Comparison of ENCODE assay signal across 13 mouse cellular contexts in genomic region chr7:111123761-111124546, GRCm38 (mm10). TPM values are rescaled to one million over a fixed set of nuclear protein-coding genes. Genes with fewer than 3 reads are reported as not detected.
DNase-seq lines count a peak whose midpoint lies in the region; ATAC-seq and TF ChIP-seq lines count a peak whose summit lies in the region.
"Had no signal": no experiment of that assay in that cellular context is flagged by ENCODE, and none has a peak within 500 bp of the region (broad histone marks: within the 10 kb centered on the region; RNA-seq: fewer than 3 reads in every experiment).

No protein-coding gene starts in this region.

- TF ChIP-seq CTCF in bone marrow macrophage, adult 2 months (IDR thresholded peaks at IDR 0.05; ENCODE audit: low read depth, low read length), result no peak

- TF ChIP-seq POLR2A in bone marrow macrophage, adult 2 months (IDR thresholded peaks at IDR 0.05; ENCODE audit: borderline replicate concordance, low read depth, low read length), result no peak

- peak; percentile 68 for DNase-seq in heart, adult 11 months
- DNase-seq in heart, adult 9 months (ENCODE audit: low spot score in 2 of 2), result no peak
- peak; percentile 13 for DNase-seq in 416B (ENCODE audit: low read depth)
- no peak for DNase-seq in hindbrain, embryonic 11.5 days (ENCODE audit: low spot score)
- DNase-seq: cerebellum, adult 8-10 months; embryo, embryonic 11 days; gastrocnemius, postnatal 36 days; kidney, adult 2 months; retina, postnatal 1 day had no signal

- no peaks in the 10 kb centered on the region for H3K9me3 ChIP-seq in hindbrain, embryonic 11.5 days (ENCODE audit: control insufficient read depth, low read length)
- no peaks in the 10 kb centered on the region for H3K9me3 ChIP-seq in forebrain, embryonic 12.5 days

- 63% methylated on average over 2 of the region's 2 CpGs for WGBS in macrophage (ENCODE audit: missing documents)
- 97% methylated on average over 2 of the region's 2 CpGs for WGBS in hindbrain, embryonic 11.5 days
- WGBS in forebrain, embryonic 12.5 days, result 97% methylated on average over 2 of the region's 2 CpGs

- H3K4me3 ChIP-seq in bone marrow macrophage, adult 2 months (ENCODE audit: insufficient read depth, low read length), result no peak overlapping the region
- H3K4me3 ChIP-seq in macrophage (ENCODE audit: inconsistent target), result no peak overlapping the region
- H3K4me3 ChIP-seq in hindbrain, embryonic 11.5 days (ENCODE audit: low read depth, low read length), result no peak overlapping the region
- no peak overlapping the region for H3K4me3 ChIP-seq in forebrain, embryonic 12.5 days (replicated peaks)

- no peaks in the 10 kb centered on the region for H3K36me3 ChIP-seq in macrophage (ENCODE audit: inconsistent target)
- no peaks in the 10 kb centered on the region for H3K36me3 ChIP-seq in hindbrain, embryonic 11.5 days (ENCODE audit: control insufficient read depth, insufficient read depth, low read length)
- no peaks in the 10 kb centered on the region for H3K36me3 ChIP-seq in forebrain, embryonic 12.5 days (replicated peaks)

- no peaks in the 10 kb centered on the region for H3K79me2 ChIP-seq in macrophage (ENCODE audit: inconsistent target)

- ATAC-seq in erythroid progenitor cell, adult 5-6 weeks (replicated peaks; ENCODE audit: low FRiP score, poor library complexity, severe bottlenecking), result no peak
- no peak for ATAC-seq in hindbrain, embryonic 11.5 days (ENCODE audit: low FRiP score)
- no peak for ATAC-seq in forebrain, embryonic 12.5 days (ENCODE audit: low FRiP score)

- no peak overlapping the region for H3K4me2 ChIP-seq in hindbrain, embryonic 11.5 days (replicated peaks; ENCODE audit: low read depth, low read length)
- H3K4me2 ChIP-seq in forebrain, embryonic 12.5 days, result no peak overlapping the region

- H3K9ac ChIP-seq in hindbrain, embryonic 11.5 days (ENCODE audit: low read depth, low read length), result no peak overlapping the region
- H3K9ac ChIP-seq in forebrain, embryonic 12.5 days, result no peak overlapping the region

- H3K27me3 ChIP-seq in hindbrain, embryonic 11.5 days (ENCODE audit: control insufficient read depth, insufficient read depth, low read length), result no peaks in the 10 kb centered on the region
- no peaks in the 10 kb centered on the region for H3K27me3 ChIP-seq in forebrain, embryonic 12.5 days

- H3K27ac ChIP-seq in bone marrow macrophage, adult 2 months (ENCODE audit: insufficient read depth, low read depth, low read length), result peak overlapping the region; percentile 72
- peak overlapping the region; percentile 1; the same call in 1 of the 2 replicates for H3K27ac ChIP-seq in macrophage
- no peak overlapping the region for H3K27ac ChIP-seq in hindbrain, embryonic 11.5 days (ENCODE audit: low read depth, low read length)
- no peak overlapping the region for H3K27ac ChIP-seq in forebrain, embryonic 12.5 days

- H3K4me1 ChIP-seq in bone marrow macrophage, adult 2 months (ENCODE audit: control insufficient read depth, insufficient read depth, low read length), result peaks cover 13% of the 10 kb centered on the region
- H3K4me1 ChIP-seq in hindbrain, embryonic 11.5 days (replicated peaks; ENCODE audit: control insufficient read depth, insufficient read depth, low read length), result no peaks in the 10 kb centered on the region
- peaks cover 12% of the 10 kb centered on the region for H3K4me1 ChIP-seq in forebrain, embryonic 12.5 days

RNA-seq across cellular contexts. Expression of gene Eif4g2, which starts 41.1 kb away (rescaled TPM):
- polyA plus RNA-seq in bone marrow macrophage, adult 2 months (2012; ENCODE audit: insufficient read depth, insufficient read length, missing spikeins), result 343 and 428 TPM in 2 replicates
- 1,000 to 10,000 TPM in 7 of 26 experiments, 100 to 1,000 TPM in 19; 537 to 1,562 (median 775) TPM for total RNA-seq in macrophage (2018; cell fraction: chromatin; rRNA removed)
- total RNA-seq in macrophage (2018; cell fraction: cytosol; rRNA removed), result 100 to 1,000 TPM; 370 to 672 (median 491) TPM
- total RNA-seq in macrophage (2018; cell fraction: nucleus; rRNA removed), result 100 to 1,000 TPM; 455 to 968 (median 653) TPM
- 339 to 673 TPM (median 528 TPM) in 3 replicates for polyA plus RNA-seq in macrophage (2018)
- total RNA-seq in erythroid progenitor cell, adult 5-6 weeks (2015; ENCODE audit: low replicate concordance), result 560 and 705 TPM in 2 replicates
- total RNA-seq in erythroid progenitor cell, adult 5-6 weeks (2017; ENCODE audit: low replicate concordance), result 587 and 796 TPM in 2 replicates
- polyA plus RNA-seq in hindbrain, embryonic 11.5 days (2014; fragmentation: Nextera tagmentation; extraction: Ambion mirVana), result 1,716 and 2,020 TPM in 2 replicates
- polyA plus RNA-seq in forebrain, embryonic 12.5 days (2016; fragmentation: Nextera tagmentation; extraction: Ambion mirVana), result 1,554 and 1,700 TPM in 2 replicates

Comparison
In these comparisons a context has a peak if more than half of its experiments do, and no peak if none do; other contexts are left out.
1. DNase-seq: peak in heart, adult 11 months (single experiment) and 416B (single experiment); none in heart, adult 9 months (0 of 2) and hindbrain, embryonic 11.5 days (single experiment).
2. H3K27ac ChIP-seq: peak in bone marrow macrophage, adult 2 months (single experiment) and macrophage (single experiment); none in hindbrain, embryonic 11.5 days (single experiment) and forebrain, embryonic 12.5 days (single experiment).